Mouse (Mus musculus): ENCODE data around the gene Slc25a13.

DNA sequence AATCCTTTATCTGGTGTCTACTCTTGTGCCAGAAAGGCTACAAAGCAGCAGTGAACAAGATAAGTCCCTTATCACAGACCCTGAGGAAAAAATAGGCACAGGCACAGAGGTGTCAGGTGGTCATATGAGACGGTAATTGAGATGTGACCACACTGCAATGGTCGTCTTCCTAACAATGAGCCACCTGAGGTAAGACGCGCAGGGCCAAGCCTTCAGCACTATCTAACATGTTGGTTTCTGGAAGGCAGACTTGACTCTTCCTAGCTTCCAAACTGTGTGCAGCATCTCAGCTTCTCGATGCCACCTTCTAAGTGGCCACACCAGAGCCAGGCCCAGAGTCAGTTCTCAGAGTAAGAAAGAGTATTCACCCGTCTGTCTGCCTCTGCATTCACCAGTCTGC lies 149.8 kb downstream of the Slc25a13 start:
- TF ChIP-seq CTCF (IDR thresholded peaks at IDR 0.05; ENCODE audit: extremely low read depth, insufficient read depth, insufficient read length, insufficient replicate concordance) (no peak), POLR2A (IDR thresholded peaks at IDR 0.05; ENCODE audit: low read depth, low read length) (no peak)
